Mouse (Mus musculus) olfactory bulb, adult 2 months (tissue): ENCODE data around the gene Lingo1. TPM values are rescaled to one million over a fixed set of nuclear protein-coding genes. Genes with fewer than 3 reads are reported as not detected.

Experiments used
- H3K27ac ChIP-seq: fragments of 200-500 bp; 2 replicates; pipeline ENCODE4 v1.5.1; 2012; ENCODE audit warnings: low read depth, low read length; ENCODE audit not compliant: insufficient read depth
- H3K4me1 ChIP-seq: fragments of 200-500 bp; 2 replicates; pipeline ENCODE4 v1.6.1; 2012; ENCODE audit warnings: low read length; ENCODE audit not compliant: control insufficient read depth, insufficient read depth
- H3K4me3 ChIP-seq: fragments of 200-500 bp; 2 replicates; pipeline ENCODE4 v1.5.1; 2012; ENCODE audit warnings: mild to moderate bottlenecking, low read depth, low read length, moderate library complexity; ENCODE audit not compliant: insufficient read depth
- CTCF ChIP-seq: fragments of 200-500 bp; IDR thresholded peaks from 2 replicates; pipeline ENCODE4 v1.5.1; 2012; ENCODE audit warnings: low read depth, mild to moderate bottlenecking, low read length, moderate library complexity; ENCODE audit not compliant: insufficient read depth
- POLR2A ChIP-seq: fragments of 200-500 bp; IDR thresholded peaks from 2 replicates; pipeline ENCODE4 v1.6.1; 2012; ENCODE audit warnings: mild to moderate bottlenecking, low read depth, low read length, moderate library complexity; ENCODE audit not compliant: insufficient read depth
- WGBS: fragments of 180-500 bp; shearing (Covaris S2); methylation state at CpG from one replicate; pipeline ENCODE4 v1.1.7; 2018; 5-methylcytosine and 5-hydroxymethylcytosine counted together
- polyA plus RNA-seq: library from polyadenylated mRNA; stranded (reverse); fragments of >200 nt; gene quantifications from 2 replicates; pipeline ENCODE4 v1.2.4, GENCODE M21; 2012; ENCODE audit warnings: low replicate concordance; ENCODE audit not compliant: missing spikeins, insufficient read depth, insufficient read length

Gene Lingo1
- polyA plus RNA-seq, result not detected in 2 replicates

DNA sequence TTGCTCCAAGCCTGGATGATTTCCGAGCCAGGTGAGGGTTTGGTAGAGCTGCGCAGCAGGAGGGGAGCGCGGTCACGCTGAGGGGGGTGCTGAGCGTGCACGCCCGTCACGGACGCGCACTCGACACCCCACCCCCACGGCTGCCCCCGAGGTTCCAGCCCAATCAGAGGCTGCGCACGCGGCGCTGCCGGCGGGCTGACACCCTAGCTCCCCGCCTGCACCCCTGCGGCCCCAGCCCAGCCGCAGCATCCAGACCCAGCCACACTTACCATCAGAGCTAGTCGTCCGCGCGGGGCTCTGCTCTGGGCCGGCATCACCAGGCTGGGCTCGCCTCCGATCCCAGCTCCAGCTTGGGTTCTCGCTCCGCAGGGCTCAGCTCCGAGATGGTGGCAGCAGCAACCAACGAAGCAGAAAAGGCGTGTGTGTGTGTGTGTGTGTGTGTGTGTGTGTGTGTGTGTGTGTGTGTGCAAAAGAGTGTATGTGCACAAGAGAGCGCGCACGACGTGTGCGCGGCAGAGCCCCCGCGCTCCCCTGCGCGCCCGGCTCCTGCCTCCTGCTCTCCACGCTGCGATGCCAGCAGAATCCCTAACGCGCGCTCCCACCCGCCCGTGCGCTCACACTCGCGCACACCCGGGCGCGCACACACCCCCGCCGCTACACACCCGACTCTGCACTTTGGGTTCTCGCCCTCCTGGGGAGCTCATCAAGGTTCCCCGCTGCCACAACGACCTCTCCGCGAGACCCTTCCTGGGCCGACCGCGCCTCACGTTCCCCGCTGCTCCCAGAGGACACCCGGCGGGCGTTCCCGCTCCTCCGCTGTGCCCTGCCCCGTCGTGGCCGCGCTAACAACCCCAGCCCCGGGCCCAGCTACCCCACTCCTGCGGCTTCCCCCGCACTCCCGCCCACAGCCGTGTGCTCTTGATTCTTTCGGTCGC is at the start of gene Lingo1:
Gene Lingo1 (minus strand): TSS at position 748 of the 935 bp plus-strand sequence.
- Histone ChIP-seq H3K4me3 (peak within 1 kb of the TSS; percentile 47), H3K4me1 (peaks cover 14% of the 10 kb centered on the region), H3K27ac (no peak within 1 kb of the TSS)
- TF ChIP-seq CTCF, result no peak
- no peak for TF ChIP-seq POLR2A
- 1% methylated on average over 74 of the region's 88 CpGs for WGBS

DNA sequence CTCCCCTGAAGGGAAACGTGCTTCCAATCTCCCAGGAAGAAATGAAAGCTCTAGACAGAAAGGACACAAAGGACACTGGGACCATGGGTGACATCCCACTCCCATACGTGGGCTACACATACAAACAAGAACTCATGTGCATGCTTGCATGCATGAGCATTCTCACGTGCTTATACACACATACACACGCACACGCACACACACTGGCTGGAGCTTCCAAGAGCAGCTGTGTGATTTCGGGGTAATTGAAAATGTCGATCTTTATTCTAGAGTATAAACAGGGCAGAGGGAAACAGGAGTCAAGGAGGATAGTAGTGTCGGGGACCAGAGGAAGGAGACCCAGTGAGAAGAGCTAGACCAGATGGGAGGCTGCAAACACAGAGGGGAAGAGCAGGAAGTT is 48.4 kb upstream of the Lingo1 start:
- TF ChIP-seq CTCF, result no peak
- TF ChIP-seq POLR2A, result no peak
- peaks cover 4% of the 10 kb centered on the region; the same call in 1 of the 2 replicates for H3K4me1 ChIP-seq
- H3K27ac ChIP-seq, result no peak overlapping the region
- 30% methylated on average over 8 of the region's 8 CpGs for WGBS
- H3K4me3 ChIP-seq, result no peak overlapping the region

DNA sequence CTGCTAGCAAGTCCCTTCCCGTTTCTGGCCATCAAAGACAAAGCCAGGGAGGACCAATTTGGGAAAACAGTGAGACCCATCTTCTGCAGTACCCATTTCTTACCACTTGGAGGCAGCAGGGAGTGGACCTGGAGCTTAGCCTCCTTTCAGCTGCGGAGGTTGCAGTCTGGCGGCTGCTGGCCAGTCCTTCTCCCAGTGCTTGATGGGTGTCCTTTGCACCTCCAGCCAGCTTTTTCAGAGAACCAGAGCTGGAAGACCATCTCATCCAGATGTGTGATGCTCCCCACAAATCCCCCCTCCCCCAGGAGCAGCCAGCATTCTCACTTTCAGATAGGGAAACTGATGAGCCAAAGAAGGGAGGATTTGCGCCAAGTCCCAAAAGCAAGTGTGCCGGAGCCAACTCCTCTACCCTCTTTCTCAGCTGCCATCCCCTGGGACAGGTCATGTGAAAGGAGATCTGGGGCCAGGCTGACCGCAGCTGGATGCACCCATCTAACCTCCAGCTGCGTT is 47.5 kb upstream of the Lingo1 start:
- no peak overlapping the region for H3K27ac ChIP-seq
- H3K4me3 ChIP-seq, result no peak overlapping the region
- no peak for TF ChIP-seq POLR2A
- TF ChIP-seq CTCF, result peak; percentile 49
- peaks cover 4% of the 10 kb centered on the region; the same call in 1 of the 2 replicates for H3K4me1 ChIP-seq
- WGBS, result 31% methylated on average over 7 of the region's 7 CpGs

DNA sequence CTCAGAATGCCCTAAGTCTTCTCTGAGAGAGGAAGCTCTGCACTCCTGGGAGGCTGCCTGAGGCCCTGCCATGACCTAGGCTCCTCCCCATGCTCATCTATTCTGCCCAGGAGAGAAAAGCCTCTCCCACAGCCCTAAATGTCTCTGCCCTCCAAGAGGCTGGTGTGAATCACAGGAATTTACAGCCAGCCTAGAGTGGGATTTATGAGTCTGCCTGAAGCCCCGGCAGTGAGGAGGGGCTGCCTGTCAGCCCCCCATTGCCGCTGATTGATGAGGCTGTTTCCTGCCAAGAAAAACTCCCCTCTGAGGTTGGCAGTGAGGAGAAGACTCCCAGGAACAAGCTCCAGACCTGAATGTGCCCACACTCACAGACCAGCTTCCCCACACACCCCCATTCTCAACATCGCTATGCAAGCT is 46.0 kb upstream of the Lingo1 start:
- H3K27ac ChIP-seq, result no peak overlapping the region
- no peak for TF ChIP-seq POLR2A
- no peak for TF ChIP-seq CTCF
- H3K4me3 ChIP-seq, result no peak overlapping the region
- 40% methylated on average over 3 of the region's 3 CpGs for whole genome bisulfite sequencing
- H3K4me1 ChIP-seq, result peaks cover 4% of the 10 kb centered on the region; the same call in 1 of the 2 replicates

DNA sequence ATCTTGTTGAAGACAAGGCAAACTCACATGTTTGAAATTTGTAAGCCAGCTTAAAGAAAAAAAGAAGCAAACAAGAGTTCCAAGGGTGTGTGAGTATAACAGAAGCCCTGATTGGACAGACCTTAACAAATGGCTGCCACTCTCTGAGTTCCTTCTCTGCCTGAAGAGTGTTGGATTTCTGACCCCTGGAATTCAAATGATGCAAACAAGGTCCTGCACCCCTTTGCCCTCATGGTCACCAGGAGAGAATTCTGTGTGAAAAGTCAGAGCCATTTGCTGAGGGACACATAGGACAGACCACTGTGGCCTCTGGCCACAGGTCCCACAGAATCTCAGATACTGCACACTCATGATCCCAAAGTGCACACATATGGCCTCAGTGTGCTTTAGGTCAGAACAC is 45.6 kb upstream of the Lingo1 start:
- Histone ChIP-seq H3K4me1 (peaks cover 4% of the 10 kb centered on the region; the same call in 1 of the 2 replicates), H3K4me3 (no peak overlapping the region), H3K27ac (no peak overlapping the region)
- no peak for TF ChIP-seq CTCF
- TF ChIP-seq POLR2A, result no peak

DNA sequence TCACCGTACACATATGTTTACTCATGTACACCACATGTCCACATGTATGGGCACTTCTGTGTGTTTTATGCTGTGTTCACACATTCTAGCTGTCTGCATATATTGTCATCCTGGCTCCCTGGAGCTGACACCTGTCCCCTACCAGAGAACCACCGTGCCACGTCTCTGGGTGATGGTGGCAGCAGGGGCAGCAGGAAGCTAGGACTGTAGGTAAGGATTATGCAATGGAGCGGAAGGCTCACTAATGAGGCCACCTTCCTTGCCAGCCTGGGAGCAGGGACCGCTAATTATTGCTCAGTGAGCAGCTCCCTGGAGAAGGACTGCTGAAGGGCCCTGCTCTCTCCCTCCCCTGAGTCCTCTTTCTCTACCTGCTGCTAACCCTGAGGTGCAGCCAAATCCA is 44.5 kb upstream of the Lingo1 start:
- WGBS, result 77% methylated on average over 5 of the region's 5 CpGs
- no peak overlapping the region for H3K4me3 ChIP-seq
- no peak for TF ChIP-seq POLR2A
- TF ChIP-seq CTCF, result no peak
- no peak overlapping the region for H3K27ac ChIP-seq
- peaks cover 4% of the 10 kb centered on the region; the same call in 1 of the 2 replicates for H3K4me1 ChIP-seq

DNA sequence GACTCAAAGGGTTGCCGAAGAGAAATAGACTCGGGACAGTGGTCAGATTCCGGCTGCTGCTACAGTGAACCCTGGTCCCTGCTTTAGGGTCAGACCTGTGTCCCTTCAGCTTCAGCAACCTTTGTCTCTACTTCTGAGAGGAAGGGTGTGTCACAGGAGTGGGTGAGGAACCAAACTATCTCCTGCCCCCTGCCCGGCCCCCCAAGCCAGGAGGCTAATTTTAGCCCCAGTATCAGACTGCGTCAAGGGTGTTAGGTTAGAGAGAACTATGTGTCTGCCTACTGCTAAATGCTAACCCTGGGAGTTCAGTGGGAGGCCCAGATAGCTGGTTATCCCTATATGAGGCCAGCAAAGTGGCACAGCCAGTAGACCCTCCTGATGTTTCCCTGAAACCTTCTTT is 38.9 kb upstream of the Lingo1 start:
- Histone ChIP-seq H3K4me3 (no peak overlapping the region), H3K4me1 (peaks cover 11% of the 10 kb centered on the region), H3K27ac (no peak overlapping the region)
- TF ChIP-seq POLR2A, result no peak
- TF ChIP-seq CTCF, result no peak
- WGBS, result 86% methylated on average over 5 of the region's 5 CpGs

DNA sequence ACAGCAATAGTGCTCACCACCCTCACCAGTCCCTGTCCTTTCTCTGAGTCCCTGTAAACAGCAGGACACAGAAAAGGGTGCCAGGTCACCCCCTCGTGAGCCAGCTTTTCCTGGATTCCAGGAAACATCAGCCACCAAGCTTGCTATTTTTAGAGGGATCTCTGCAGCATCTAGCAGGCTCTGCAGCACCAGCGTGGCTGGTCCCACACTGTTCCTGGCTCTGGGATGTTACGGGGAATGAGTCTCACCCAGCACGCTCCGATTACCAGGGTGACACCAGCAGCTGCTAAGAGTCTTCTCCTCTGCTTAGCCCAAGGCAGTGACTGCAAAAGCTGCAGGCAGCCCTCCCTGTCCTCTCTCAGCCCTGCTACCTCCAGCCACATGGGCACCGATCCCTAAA is 36.6 kb upstream of the Lingo1 start:
- WGBS, result 22% methylated on average over 6 of the region's 6 CpGs
- H3K4me1 ChIP-seq, result peaks cover 13% of the 10 kb centered on the region
- H3K27ac ChIP-seq, result no peak overlapping the region
- no peak overlapping the region for H3K4me3 ChIP-seq
- no peak for TF ChIP-seq POLR2A

DNA sequence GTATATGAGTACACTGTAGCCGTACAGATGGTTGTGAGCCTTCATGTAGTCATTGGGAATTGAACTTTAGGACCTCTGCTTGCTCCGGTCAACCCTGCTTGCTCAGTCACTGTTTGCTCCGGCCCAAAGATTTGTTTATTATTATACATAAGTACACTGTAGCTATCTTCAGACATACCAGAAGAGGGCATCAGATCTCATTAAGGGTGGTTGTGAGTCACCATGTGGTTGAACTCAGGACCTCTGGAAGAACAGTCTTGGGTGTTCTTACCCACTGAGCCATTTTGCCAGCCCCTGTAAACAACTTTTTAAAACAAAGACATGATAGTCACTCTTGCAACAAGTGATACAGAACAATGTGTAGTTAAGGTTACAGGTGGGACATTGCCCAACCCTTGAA is 35.6 kb upstream of the Lingo1 start:
- no peak overlapping the region for H3K4me3 ChIP-seq
- H3K4me1 ChIP-seq, result peaks cover 13% of the 10 kb centered on the region
- TF ChIP-seq CTCF (no peak), POLR2A (no peak)
- WGBS, result 90% methylated on average over 3 of the region's 3 CpGs
- H3K27ac ChIP-seq, result no peak overlapping the region
